Mouse (Mus musculus): ENCODE measurements around the gene Lrrc39. TPM values are rescaled to one million over a fixed set of nuclear protein-coding genes. Genes with fewer than 3 reads are reported as not detected.

The Lrrc39 gene
- 2.4 TPM for polyA plus RNA-seq (2012; fragmentation: generic; extraction: Trizol)

- no peak within 1 kb of the TSS for H3K4me3 ChIP-seq
- no peaks in the 10 kb centered on the region for H3K36me3 ChIP-seq (ENCODE audit: control insufficient read depth, insufficient read depth)
- no peaks in the 10 kb centered on the region for H3K79me2 ChIP-seq (ENCODE audit: control insufficient read depth, insufficient read depth)
- TF ChIP-seq MAX (IDR thresholded peaks at IDR 0.05; ENCODE audit: low read depth) (no peak), POLR2AphosphoS2 (IDR thresholded peaks at IDR 0.05; ENCODE audit: insufficient read length, low read depth) (no peak), POLR2A (IDR thresholded peaks at IDR 0.05; ENCODE audit: insufficient read length, low read depth) (no peak), USF1 (IDR thresholded peaks at IDR 0.05; ENCODE audit: low read depth) (peak; percentile 90)
- no peaks in the 10 kb centered on the region for H3K27me3 ChIP-seq (ENCODE audit: control insufficient read depth, insufficient read depth, insufficient read length)
- peak within 1 kb of the TSS; percentile 73 for H3K4me2 ChIP-seq (ENCODE audit: low read depth)
- H3ac ChIP-seq (ENCODE audit: control insufficient read depth, insufficient read length): no peak within 1 kb of the TSS
Observed at GRCm38 (mm10) chr3:116562408-116563094, at the start of gene Lrrc39. Gene Lrrc39 (plus strand): TSS chr3:116562973.

- Histone ChIP-seq H3K36me3 (ENCODE audit: control insufficient read depth, insufficient read depth) (no peaks in the 10 kb centered on the region), H3K27me3 (ENCODE audit: control insufficient read depth, insufficient read depth, insufficient read length) (no peaks in the 10 kb centered on the region), H3ac (ENCODE audit: control insufficient read depth, insufficient read length) (no peak overlapping the region), H3K4me3 (no peak overlapping the region), H3K4me2 (ENCODE audit: low read depth) (no peak overlapping the region), H3K79me2 (ENCODE audit: control insufficient read depth, insufficient read depth) (no peaks in the 10 kb centered on the region)
- TF ChIP-seq REST (IDR thresholded peaks at IDR 0.05; ENCODE audit: insufficient read depth, insufficient read length) (no peak), MAX (IDR thresholded peaks at IDR 0.05; ENCODE audit: low read depth) (no peak)
Observed at GRCm38 (mm10) chr3:116520141-116520761, 42.5 kb upstream of the Lrrc39 start.

GRCm38 (mm10) chr3:116529741-116530140 is 33.0 kb upstream of the Lrrc39 start:
- no peak overlapping the region for H3ac ChIP-seq (ENCODE audit: control insufficient read depth, insufficient read length)
- no peaks in the 10 kb centered on the region for H3K79me2 ChIP-seq (ENCODE audit: control insufficient read depth, insufficient read depth)
- TF ChIP-seq TCF3 (IDR thresholded peaks at IDR 0.05; ENCODE audit: insufficient read length, low read depth) (no peak), POLR2AphosphoS2 (IDR thresholded peaks at IDR 0.05; ENCODE audit: insufficient read length, low read depth) (no peak), REST (IDR thresholded peaks at IDR 0.05; ENCODE audit: insufficient read depth, insufficient read length) (no peak), POLR2A (IDR thresholded peaks at IDR 0.05; ENCODE audit: insufficient read length, low read depth) (no peak), SRF (IDR thresholded peaks at IDR 0.05; ENCODE audit: control insufficient read depth, insufficient read length, low read depth) (no peak)
- H3K36me3 ChIP-seq (ENCODE audit: control insufficient read depth, insufficient read depth): no peaks in the 10 kb centered on the region
- H3K27me3 ChIP-seq (ENCODE audit: control insufficient read depth, insufficient read depth, insufficient read length): no peaks in the 10 kb centered on the region
- no peak overlapping the region for H3K4me3 ChIP-seq
- H3K4me2 ChIP-seq (ENCODE audit: low read depth): no peak overlapping the region

GRCm38 (mm10) chr3:116530826-116531225 is 31.9 kb upstream of the Lrrc39 start:
- Histone ChIP-seq H3K4me2 (ENCODE audit: low read depth) (no peak overlapping the region), H3K4me3 (no peak overlapping the region), H3K27me3 (ENCODE audit: control insufficient read depth, insufficient read depth, insufficient read length) (no peaks in the 10 kb centered on the region), H3K79me2 (ENCODE audit: control insufficient read depth, insufficient read depth) (no peaks in the 10 kb centered on the region), H3ac (ENCODE audit: control insufficient read depth, insufficient read length) (no peak overlapping the region), H3K36me3 (ENCODE audit: control insufficient read depth, insufficient read depth) (no peaks in the 10 kb centered on the region)
- no peak for TF ChIP-seq MAX (IDR thresholded peaks at IDR 0.05; ENCODE audit: low read depth)
- TF ChIP-seq CEBPB (IDR thresholded peaks at IDR 0.05; ENCODE audit: insufficient read depth, poor library complexity, severe bottlenecking): no peak
- no peak for TF ChIP-seq E2F4 (IDR thresholded peaks at IDR 0.05; ENCODE audit: insufficient read depth)
- no peak for TF ChIP-seq SRF (IDR thresholded peaks at IDR 0.05; ENCODE audit: control insufficient read depth, insufficient read length, low read depth)
- TF ChIP-seq MYOG (IDR thresholded peaks at IDR 0.05; ENCODE audit: control insufficient read depth in 1 of 3, insufficient read depth in 1 of 3, insufficient read length in 2 of 3, low read depth in 2 of 3): no peak
- TF ChIP-seq TCF3 (IDR thresholded peaks at IDR 0.05; ENCODE audit: insufficient read length, low read depth): no peak
- no peak for TF ChIP-seq POLR2AphosphoS2 (IDR thresholded peaks at IDR 0.05; ENCODE audit: insufficient read length, low read depth)
- no peak for TF ChIP-seq USF1 (IDR thresholded peaks at IDR 0.05; ENCODE audit: low read depth)
- no peak for TF ChIP-seq MYOD1 (IDR thresholded peaks at IDR 0.05; ENCODE audit: control insufficient read depth in 1 of 3, insufficient read length in 2 of 3, low read depth in 2 of 3)
- no peak for TF ChIP-seq TCF12 (IDR thresholded peaks at IDR 0.05; ENCODE audit: insufficient read depth, poor library complexity, severe bottlenecking)
- TF ChIP-seq POLR2A (IDR thresholded peaks at IDR 0.05; ENCODE audit: insufficient read length, low read depth): no peak
- TF ChIP-seq REST (IDR thresholded peaks at IDR 0.05; ENCODE audit: insufficient read depth, insufficient read length): no peak

- TF ChIP-seq POLR2AphosphoS2 (IDR thresholded peaks at IDR 0.05; ENCODE audit: insufficient read length, low read depth) (no peak), E2F4 (IDR thresholded peaks at IDR 0.05; ENCODE audit: insufficient read depth) (no peak), MYOG (IDR thresholded peaks at IDR 0.05; ENCODE audit: control insufficient read depth in 1 of 3, insufficient read depth in 1 of 3, insufficient read length in 2 of 3, low read depth in 2 of 3) (no peak), MAX (IDR thresholded peaks at IDR 0.05; ENCODE audit: low read depth) (no peak), REST (IDR thresholded peaks at IDR 0.05; ENCODE audit: insufficient read depth, insufficient read length) (no peak), TCF3 (IDR thresholded peaks at IDR 0.05; ENCODE audit: insufficient read length, low read depth) (no peak), POLR2A (IDR thresholded peaks at IDR 0.05; ENCODE audit: insufficient read length, low read depth) (no peak), SRF (IDR thresholded peaks at IDR 0.05; ENCODE audit: control insufficient read depth, insufficient read length, low read depth) (no peak), CEBPB (IDR thresholded peaks at IDR 0.05; ENCODE audit: insufficient read depth, poor library complexity, severe bottlenecking) (no peak), USF1 (IDR thresholded peaks at IDR 0.05; ENCODE audit: low read depth) (no peak), MYOD1 (IDR thresholded peaks at IDR 0.05; ENCODE audit: control insufficient read depth in 1 of 3, insufficient read length in 2 of 3, low read depth in 2 of 3) (no peak), TCF12 (IDR thresholded peaks at IDR 0.05; ENCODE audit: insufficient read depth, poor library complexity, severe bottlenecking) (no peak)
- H3K4me2 ChIP-seq (ENCODE audit: low read depth): no peak overlapping the region
- no peaks in the 10 kb centered on the region for H3K27me3 ChIP-seq (ENCODE audit: control insufficient read depth, insufficient read depth, insufficient read length)
- H3K79me2 ChIP-seq (ENCODE audit: control insufficient read depth, insufficient read depth): no peaks in the 10 kb centered on the region
- H3ac ChIP-seq (ENCODE audit: control insufficient read depth, insufficient read length): no peak overlapping the region
- peaks cover 7% of the 10 kb centered on the region for H3K36me3 ChIP-seq (ENCODE audit: control insufficient read depth, insufficient read depth)
- H3K4me3 ChIP-seq: no peak overlapping the region
Observed at GRCm38 (mm10) chr3:116536428-116537199, 26.2 kb upstream of the Lrrc39 start.

Data from myocyte (in vitro differentiated cells).